Mouse (Mus musculus) CH12.LX (cell line): ENCODE results near the gene Cit. TPM values are rescaled to one million over a fixed set of nuclear protein-coding genes. Genes with fewer than 3 reads are reported as not detected.
A peak's percentile ranks its signal among the peaks of the same experiment; 100 is the strongest.

Experiments used
- DNase-seq: peaks from one replicate; pipeline ENCODE4 v3.0.0-alpha.2; 2013; ENCODE audit errors: extremely low read depth
- H3K27ac ChIP-seq: 2 replicates; pipeline ENCODE4 v1.5.1; 2012; ENCODE audit warnings: low read depth, mild to moderate bottlenecking, control low read depth, moderate library complexity; ENCODE audit not compliant: insufficient read depth
- H3K27me3 ChIP-seq: replicated peaks from 2 replicates; pipeline ENCODE3; 2012; ENCODE audit warnings: inconsistent platforms
- H3K36me3 ChIP-seq, 2 experiments: replicated peaks in 1 of 2; 2 replicates each; pipeline versions ENCODE3 to v1.6.1; 2012; ENCODE audit warnings: inconsistent platforms in 1 of 2, low read length in 1 of 2, mild to moderate bottlenecking in 1 of 2, mixed read lengths in 1 of 2, moderate library complexity in 1 of 2; ENCODE audit not compliant: control insufficient read depth in 1 of 2, insufficient read depth in 1 of 2
- H3K4me1 ChIP-seq, 2 experiments: 2 replicates each; pipeline ENCODE4 v1.6.1; 2012; ENCODE audit warnings: inconsistent platforms in 1 of 2, moderate library complexity in 1 of 2; ENCODE audit not compliant: insufficient read depth in 2 of 2, control insufficient read depth in 1 of 2
- H3K4me2 ChIP-seq: 2 replicates; pipeline ENCODE4 v1.6.1; 2012; ENCODE audit warnings: low read depth, mild to moderate bottlenecking, control low read depth; ENCODE audit not compliant: poor library complexity, insufficient read depth, severe bottlenecking
- H3K4me3 ChIP-seq, 3 experiments: fragments of 150-350 bp in 1 of 3; sonication (generic) in 1 of 3; replicated peaks in 1 of 3; 2 replicates each; pipeline versions ENCODE3 to v1.5.1; 2011 to 2012; ENCODE audit warnings: low read depth in 2 of 3, low read length in 2 of 3, mild to moderate bottlenecking in 2 of 3, moderate library complexity in 2 of 3, control low read depth in 1 of 3, improper control_type of control experiment in 1 of 3, inconsistent platforms in 1 of 3, mixed read lengths in 1 of 3; ENCODE audit not compliant: poor library complexity in 1 of 3
- H3K79me2 ChIP-seq: replicated peaks from 2 replicates; pipeline ENCODE4 v1.6.1; 2012; ENCODE audit warnings: mild to moderate bottlenecking, moderate library complexity; ENCODE audit not compliant: control insufficient read depth, poor library complexity, insufficient read depth, severe bottlenecking; ENCODE audit errors: extremely low read depth
- H3K9ac ChIP-seq: 2 replicates; pipeline ENCODE4 v1.6.1; 2012; ENCODE audit warnings: low read depth, mild to moderate bottlenecking, control low read depth, moderate library complexity; ENCODE audit not compliant: insufficient read depth
- H3K9me3 ChIP-seq: replicated peaks from 2 replicates; pipeline ENCODE3; 2012; ENCODE audit warnings: low read length, inconsistent platforms, mixed read lengths
- CTCF ChIP-seq, 2 experiments: IDR thresholded peaks in 1 of 2; conservative IDR thresholded peaks in 1 of 2; 2 replicates each; pipeline ENCODE4 v1.5.1; 2011 to 2012; ENCODE audit warnings: low read depth in 2 of 2, low read length in 2 of 2, improper control_type of control experiment in 1 of 2, inconsistent platforms in 1 of 2, mild to moderate bottlenecking in 1 of 2, moderate library complexity in 1 of 2
- E2F4 ChIP-seq: IDR thresholded peaks from 2 replicates; pipeline ENCODE4 v1.6.1; 2011; ENCODE audit warnings: low read depth, low read length, improper control_type of control experiment; ENCODE audit not compliant: insufficient replicate concordance
- EP300 ChIP-seq: IDR thresholded peaks from 2 replicates; pipeline ENCODE4 v1.6.1; 2011; ENCODE audit warnings: low read length, improper control_type of control experiment
- ETS1 ChIP-seq: conservative IDR thresholded peaks from 2 replicates; pipeline ENCODE4 v1.6.1; 2012; ENCODE audit warnings: low read depth, mild to moderate bottlenecking, inconsistent platforms, low read length, improper control_type of control experiment, moderate library complexity
- GABPA ChIP-seq: IDR thresholded peaks from 2 replicates; pipeline ENCODE4 v1.6.1; 2012; ENCODE audit warnings: low read depth, low read length, improper control_type of control experiment, inconsistent platforms; ENCODE audit not compliant: insufficient replicate concordance
- HCFC1 ChIP-seq: IDR thresholded peaks from 2 replicates; pipeline ENCODE4 v1.6.1; 2012; ENCODE audit warnings: low read depth, mild to moderate bottlenecking, inconsistent platforms, low read length, improper control_type of control experiment
- JUN ChIP-seq: IDR thresholded peaks from 2 replicates; pipeline ENCODE4 v1.6.1; 2011; ENCODE audit warnings: low read depth, mild to moderate bottlenecking, low read length, improper control_type of control experiment, moderate library complexity; ENCODE audit not compliant: insufficient read depth
- KAT2A ChIP-seq: IDR thresholded peaks from 2 replicates; pipeline ENCODE4 v1.6.1; 2012; ENCODE audit warnings: low read length, improper control_type of control experiment, inconsistent platforms; ENCODE audit not compliant: insufficient replicate concordance
- MAFK ChIP-seq: IDR thresholded peaks from 2 replicates; pipeline ENCODE4 v1.6.1; 2011; ENCODE audit warnings: low read length, improper control_type of control experiment; ENCODE audit not compliant: insufficient replicate concordance
- MEF2A ChIP-seq: IDR thresholded peaks from 2 replicates; pipeline ENCODE4 v1.6.1; 2014; ENCODE audit warnings: low read depth, mild to moderate bottlenecking, inconsistent platforms, low read length, improper control_type of control experiment, borderline replicate concordance
- MYC ChIP-seq: IDR thresholded peaks from 2 replicates; pipeline ENCODE4 v1.6.1; 2011; ENCODE audit warnings: low read depth, mild to moderate bottlenecking, improper control_type of control experiment, low read length
- POLR2AphosphoS2 ChIP-seq: IDR thresholded peaks from 2 replicates; pipeline ENCODE4 v1.6.1; 2011; ENCODE audit warnings: low read depth, low read length, improper control_type of control experiment
- RAD21 ChIP-seq: IDR thresholded peaks from 2 replicates; pipeline ENCODE4 v1.6.1; 2011; ENCODE audit warnings: low read depth, mild to moderate bottlenecking, low read length, improper control_type of control experiment, moderate library complexity
- RCOR1 ChIP-seq: conservative IDR thresholded peaks from 2 replicates; pipeline ENCODE4 v1.6.1; 2012; ENCODE audit warnings: low read depth, mild to moderate bottlenecking, inconsistent platforms, low read length, improper control_type of control experiment
- TCF12 ChIP-seq: IDR thresholded peaks from 2 replicates; pipeline ENCODE4 v1.6.1; 2014; ENCODE audit warnings: low read depth, mild to moderate bottlenecking, inconsistent platforms, low read length, improper control_type of control experiment
- UBTF ChIP-seq: IDR thresholded peaks from 2 replicates; pipeline ENCODE4 v1.6.1; 2012; ENCODE audit warnings: low read depth, mild to moderate bottlenecking, inconsistent platforms, low read length, improper control_type of control experiment, moderate library complexity
- USF1 ChIP-seq: IDR thresholded peaks from 2 replicates; pipeline ENCODE4 v1.6.1; 2014; ENCODE audit warnings: low read depth, mild to moderate bottlenecking, inconsistent platforms, low read length, improper control_type of control experiment
- ZNF384 ChIP-seq: IDR thresholded peaks from 2 replicates; pipeline ENCODE4 v1.6.1; 2012; ENCODE audit warnings: low read depth, low read length, improper control_type of control experiment, inconsistent platforms
- dilution Hi-C: fragments of 300-500 bp; cut with MboI; formaldehyde crosslinking; loops from 2 replicates; pipeline ENCODE4 v1.14.3; 2020; ENCODE audit warnings: low sequenced_read_pairs; ENCODE audit not compliant: extremely low pct_unique_long_range_greater_than_20kb, extremely low pct_ligation_motif_present
- in situ Hi-C: fragments of 300-500 bp; cut with MboI; formaldehyde crosslinking; loops from 3 replicates; pipeline ENCODE4 v1.14.3; 2019; ENCODE audit warnings: low sequenced_read_pairs, low pct_ligation_motif_present, low pct_unique_long_range_greater_than_20kb, mixed read lengths
- polyA plus RNA-seq: library from polyadenylated mRNA; unstranded; fragments of >175 nt; gene quantifications from 2 replicates; pipeline ENCODE4 v1.2.1, GENCODE M21; 2012; ENCODE audit warnings: low read depth; ENCODE audit not compliant: insufficient read length
- total RNA-seq, 2 experiments: library from RNA; depleted of rRNA; stranded (reverse); fragments of 300-350 nt in 1 of 2; fragments of >200 nt in 1 of 2; gene quantifications; 2 replicates each; pipeline ENCODE4 v1.2.3; 2012 to 2014

Cit gene
- total and polyA plus RNA-seq, 3 experiments, result 7.0 to 24.9 (median 16.2) TPM

- dilution Hi-C loops, result no loop called here
- no peak overlapping the region for H3K4me3 ChIP-seq
- H3K9ac ChIP-seq, result no peak overlapping the region
- no peaks in the 10 kb centered on the region for H3K79me2 ChIP-seq
- no peaks in the 10 kb centered on the region for H3K9me3 ChIP-seq
- TF ChIP-seq CTCF (conservative IDR thresholded peaks at IDR 0.05 in 1 of 2, IDR thresholded peaks at IDR 0.05 in 1 of 2; ENCODE audit: low read depth in 2 of 2, low read length in 2 of 2), result no peak
- TF ChIP-seq KAT2A, result no peak
- TF ChIP-seq RAD21, result no peak
- TF ChIP-seq TCF12, result no peak
- TF ChIP-seq MYC, result no peak
- no peak for TF ChIP-seq EP300
- no peak for TF ChIP-seq UBTF
- TF ChIP-seq RCOR1, result no peak
- H3K4me1 ChIP-seq, result peaks cover 13 to 40% of the 10 kb centered on the region in 2 experiments; a peak in 3 of 4 replicates
- no peak overlapping the region for H3K27ac ChIP-seq
- no peak overlapping the region for H3K4me2 ChIP-seq
- peaks cover 44 to 53% of the 10 kb centered on the region in 2 experiments for H3K36me3 ChIP-seq
- H3K27me3 ChIP-seq, result no peaks in the 10 kb centered on the region
- in situ Hi-C loops, result no loop called here
- DNase-seq, result peak; percentile 42
Observed at GRCm38 (mm10) chr5:116012503-116012902, 167.4 kb downstream of the Cit start.

GRCm38 (mm10) chr5:116013821-116014220, 168.7 kb downstream of the Cit start:
- Histone ChIP-seq H3K4me1 (peaks cover 13 to 40% of the 10 kb centered on the region in 2 experiments; a peak in 3 of 4 replicates), H3K27ac (no peak overlapping the region), H3K79me2 (no peaks in the 10 kb centered on the region), H3K9me3 (no peaks in the 10 kb centered on the region), H3K9ac (no peak overlapping the region), H3K27me3 (no peaks in the 10 kb centered on the region), H3K4me2 (no peak overlapping the region), H3K36me3 (peaks cover 50 to 59% of the 10 kb centered on the region in 2 experiments), H3K4me3 (no peak overlapping the region)
- in situ Hi-C loops, result no loop called here
- TF ChIP-seq CTCF (conservative IDR thresholded peaks at IDR 0.05 in 1 of 2, IDR thresholded peaks at IDR 0.05 in 1 of 2; ENCODE audit: low read depth in 2 of 2, low read length in 2 of 2) (no peak), KAT2A (no peak), MAFK (no peak), HCFC1 (no peak), POLR2AphosphoS2 (no peak), GABPA (no peak), ETS1 (no peak), USF1 (no peak), RAD21 (no peak), MEF2A (no peak), UBTF (no peak), TCF12 (no peak), ZNF384 (no peak), E2F4 (no peak), JUN (no peak)
- dilution Hi-C loops, result no loop called here
- no peak for DNase-seq
